Mouse (Mus musculus): ENCODE measurements around the gene Asic1. TPM values are rescaled to one million over a fixed set of nuclear protein-coding genes. Genes with fewer than 3 reads are reported as not detected.
A peak's percentile ranks its signal among the peaks of the same experiment; 100 is the strongest.
"Not testable (repeated sequence)": the region's sequence is repeated elsewhere in the genome, so short reads cannot be mapped to it uniquely, and the experiment has no call there.

The Asic1 gene
- polyA plus RNA-seq, 1 experiment from 2014 or later, result 48.6 TPM

DNA sequence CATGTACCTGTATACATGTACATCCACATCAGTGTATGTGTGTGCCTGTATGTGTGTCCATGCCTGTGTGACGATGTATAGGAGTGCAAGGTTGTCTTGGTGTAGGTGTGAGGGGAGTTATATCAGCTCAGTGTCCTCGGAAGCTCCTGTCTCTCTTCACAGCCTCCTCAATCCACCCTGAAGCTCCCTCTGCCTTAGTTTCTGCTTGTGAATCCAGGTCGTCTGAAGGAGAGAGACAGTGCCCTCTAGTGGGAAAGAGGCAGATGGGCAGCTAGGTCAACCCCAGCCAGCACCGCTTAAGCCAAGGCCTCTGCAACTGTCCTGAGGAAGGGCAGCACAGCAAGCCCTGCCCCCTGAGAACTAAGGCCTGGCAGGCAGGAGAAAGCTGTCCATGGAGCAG is 18.5 kb downstream of the Asic1 start:
- H3K9ac ChIP-seq, result no peak overlapping the region
- WGBS, result 2% methylated on average over 4 of the region's 4 CpGs

DNA sequence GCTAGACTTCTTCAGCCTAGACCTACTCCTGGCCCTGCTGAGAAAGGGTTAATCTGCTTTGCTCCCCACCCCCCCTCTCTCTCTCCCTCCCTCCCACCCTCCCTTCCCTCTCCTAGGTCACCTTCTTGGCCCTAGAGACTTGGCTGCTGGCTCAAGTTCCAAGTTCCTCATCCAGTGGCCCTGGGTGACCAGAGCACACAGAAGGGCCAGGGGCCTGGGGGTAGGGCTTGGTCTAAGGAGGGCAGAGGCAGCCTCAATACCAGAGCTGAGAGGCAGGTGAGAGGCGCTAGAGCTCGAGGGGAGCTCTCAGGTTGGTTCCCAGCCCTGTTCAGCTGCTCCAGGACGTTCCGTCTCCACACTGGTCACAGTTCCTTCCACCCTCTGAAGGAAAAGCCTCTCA is 20.8 kb downstream of the Asic1 start:
- Histone ChIP-seq H3K27me3 (no peaks in the 10 kb centered on the region), H3K4me1 (peaks cover 31% of the 10 kb centered on the region), H3K9me3 (replicated peaks) (no peaks in the 10 kb centered on the region), H3K4me3 (no peak overlapping the region), H3K9ac (no peak overlapping the region), H3K4me2 (replicated peaks) (no peak overlapping the region), H3K27ac (peak overlapping the region; percentile 17; the same call in 1 of the 2 replicates), H3K36me3 (peaks cover 8% of the 10 kb centered on the region)
- WGBS, result 24% methylated on average over 4 of the region's 4 CpGs
- 0 out of 2 replicates have a peak, but pooled peaks have one; percentile 11 for ATAC-seq (ENCODE audit: low FRiP score)

More for the DNA sequence above, 18.5 kb downstream of the Asic1 start:
- Histone ChIP-seq H3K36me3 (peaks cover 6% of the 10 kb centered on the region; the same call in 1 of the 2 replicates), H3K4me2 (replicated peaks) (no peak overlapping the region), H3K9me3 (replicated peaks) (no peaks in the 10 kb centered on the region), H3K27ac (0 out of 2 replicates have a peak overlapping the region, but pooled peaks have one; percentile 30), H3K4me1 (peaks cover 27% of the 10 kb centered on the region), H3K4me3 (no peak overlapping the region), H3K27me3 (no peaks in the 10 kb centered on the region)
- ATAC-seq (ENCODE audit: low FRiP score), result peak; percentile 38

DNA sequence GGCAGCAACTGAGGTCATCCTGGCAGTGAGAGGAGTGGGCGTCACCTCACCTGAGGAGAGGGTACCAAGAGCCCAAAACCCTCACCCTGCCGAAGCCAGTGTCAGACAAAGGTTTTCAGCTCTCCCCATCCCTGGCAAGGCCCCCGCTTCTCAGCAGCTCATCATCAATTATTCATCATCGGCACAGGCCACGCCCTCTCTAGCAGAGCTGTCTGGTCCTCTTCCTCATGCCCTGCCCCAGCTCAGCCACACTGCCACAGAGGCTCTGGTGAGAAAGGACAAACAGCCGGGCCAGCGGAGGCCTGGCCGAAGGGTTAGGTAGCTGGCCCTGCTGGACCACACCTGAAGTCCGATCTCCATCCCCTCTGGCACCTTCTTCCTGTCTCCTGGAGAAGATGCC is 21.8 kb downstream of the Asic1 start:
- H3K27ac ChIP-seq, result peak overlapping the region; percentile 62
- peaks cover 7% of the 10 kb centered on the region; the same call in 1 of the 2 replicates for H3K27me3 ChIP-seq
- peak overlapping the region; percentile 22 for H3K4me2 ChIP-seq (replicated peaks)
- H3K4me1 ChIP-seq, result peaks cover 31% of the 10 kb centered on the region
- H3K9ac ChIP-seq, result peak overlapping the region; percentile 43
- WGBS, result 47% methylated on average over 9 of the region's 9 CpGs
- H3K36me3 ChIP-seq, result peaks cover 17% of the 10 kb centered on the region
- peak; percentile 62 for ATAC-seq (ENCODE audit: low FRiP score)
- H3K9me3 ChIP-seq (replicated peaks), result no peaks in the 10 kb centered on the region
- no peak overlapping the region for H3K4me3 ChIP-seq

DNA sequence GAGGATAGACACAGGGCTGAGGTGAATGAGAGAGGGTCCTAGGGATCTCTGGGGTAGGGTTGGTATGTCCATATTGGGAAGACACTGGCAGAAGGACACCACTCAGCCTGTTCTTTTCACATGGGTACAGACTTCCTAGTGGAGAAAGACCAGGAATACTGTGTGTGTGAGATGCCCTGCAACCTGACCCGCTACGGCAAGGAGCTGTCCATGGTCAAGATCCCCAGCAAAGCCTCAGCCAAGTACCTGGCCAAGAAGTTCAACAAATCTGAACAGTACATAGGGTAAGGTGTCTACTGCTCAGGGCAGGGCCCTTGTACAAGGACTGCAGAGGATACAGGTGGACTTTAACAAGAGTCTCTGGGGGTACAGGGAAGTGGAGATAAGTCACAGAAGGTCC is 27.1 kb downstream of the Asic1 start:
- Histone ChIP-seq H3K4me1 (peaks cover 11% of the 10 kb centered on the region), H3K9me3 (replicated peaks) (no peaks in the 10 kb centered on the region), H3K4me2 (replicated peaks) (no peak overlapping the region), H3K36me3 (peaks cover 45% of the 10 kb centered on the region), H3K9ac (no peak overlapping the region), H3K4me3 (no peak overlapping the region), H3K27me3 (peaks cover 7% of the 10 kb centered on the region; the same call in 1 of the 2 replicates), H3K27ac (no peak overlapping the region)
- ATAC-seq (ENCODE audit: low FRiP score), result no peak
- WGBS, result 33% methylated on average over 2 of the region's 2 CpGs

DNA sequence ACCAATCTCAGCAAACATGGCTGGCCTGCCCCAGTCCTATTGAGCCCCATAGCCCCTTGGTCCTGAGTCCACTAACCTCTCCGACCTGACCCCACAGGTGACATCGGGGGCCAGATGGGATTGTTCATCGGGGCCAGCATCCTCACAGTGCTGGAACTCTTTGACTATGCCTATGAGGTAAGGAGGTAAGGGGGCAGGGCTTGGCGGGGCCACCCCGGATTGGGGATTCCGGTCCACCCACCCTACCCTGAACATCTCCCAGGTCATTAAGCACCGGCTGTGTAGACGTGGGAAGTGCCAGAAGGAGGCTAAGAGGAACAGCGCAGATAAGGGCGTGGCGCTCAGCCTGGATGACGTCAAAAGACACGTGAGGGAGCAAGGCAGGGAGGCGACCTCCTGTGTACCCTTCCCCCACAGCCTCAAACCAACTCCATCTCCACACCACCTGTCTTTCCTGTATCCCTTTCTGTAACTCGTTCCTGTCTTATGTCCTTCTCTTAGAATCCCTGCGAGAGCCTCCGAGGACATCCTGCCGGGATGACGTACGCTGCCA is 28.4 kb downstream of the Asic1 start:
- Histone ChIP-seq H3K36me3 (peaks cover 45% of the 10 kb centered on the region), H3K4me2 (replicated peaks) (no peak overlapping the region), H3K4me1 (peaks cover 19% of the 10 kb centered on the region), H3K27me3 (peaks cover 7% of the 10 kb centered on the region; the same call in 1 of the 2 replicates), H3K9ac (peak overlapping the region; percentile 35; the same call in 1 of the 2 replicates), H3K4me3 (no peak overlapping the region), H3K9me3 (replicated peaks) (no peaks in the 10 kb centered on the region), H3K27ac (no peak overlapping the region)
- WGBS, result 38% methylated on average over 20 of the region's 20 CpGs
- no peak for ATAC-seq (ENCODE audit: low FRiP score)

DNA sequence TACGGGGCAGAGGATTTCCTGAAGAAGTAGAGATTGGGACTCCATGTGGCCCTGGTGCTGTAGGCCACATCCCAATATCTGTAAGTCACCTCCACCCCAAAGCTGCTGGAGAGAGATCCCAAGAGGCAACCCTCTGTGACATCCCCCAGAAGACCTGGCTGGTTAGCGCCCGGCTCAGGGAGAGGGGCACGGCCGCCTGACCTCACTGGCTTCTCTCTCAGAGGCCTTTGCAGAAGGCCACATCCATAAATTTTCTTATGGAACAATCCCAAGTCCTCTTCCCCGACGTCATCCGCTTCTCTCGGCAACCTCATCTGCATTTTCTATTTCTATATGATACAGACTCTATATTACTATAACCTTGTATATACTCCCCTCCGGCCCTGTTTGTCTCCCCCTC is 29.5 kb downstream of the Asic1 start:
- Histone ChIP-seq H3K9me3 (replicated peaks) (no peaks in the 10 kb centered on the region), H3K27ac (no peak overlapping the region), H3K27me3 (peaks cover 7% of the 10 kb centered on the region; the same call in 1 of the 2 replicates), H3K36me3 (peaks cover 54% of the 10 kb centered on the region), H3K4me2 (replicated peaks) (no peak overlapping the region), H3K9ac (peak overlapping the region; percentile 1; the same call in 1 of the 2 replicates), H3K4me1 (peaks cover 26% of the 10 kb centered on the region), H3K4me3 (no peak overlapping the region)
- 87% methylated on average over 10 of the region's 10 CpGs for WGBS
- no peak for ATAC-seq (ENCODE audit: low FRiP score)

DNA sequence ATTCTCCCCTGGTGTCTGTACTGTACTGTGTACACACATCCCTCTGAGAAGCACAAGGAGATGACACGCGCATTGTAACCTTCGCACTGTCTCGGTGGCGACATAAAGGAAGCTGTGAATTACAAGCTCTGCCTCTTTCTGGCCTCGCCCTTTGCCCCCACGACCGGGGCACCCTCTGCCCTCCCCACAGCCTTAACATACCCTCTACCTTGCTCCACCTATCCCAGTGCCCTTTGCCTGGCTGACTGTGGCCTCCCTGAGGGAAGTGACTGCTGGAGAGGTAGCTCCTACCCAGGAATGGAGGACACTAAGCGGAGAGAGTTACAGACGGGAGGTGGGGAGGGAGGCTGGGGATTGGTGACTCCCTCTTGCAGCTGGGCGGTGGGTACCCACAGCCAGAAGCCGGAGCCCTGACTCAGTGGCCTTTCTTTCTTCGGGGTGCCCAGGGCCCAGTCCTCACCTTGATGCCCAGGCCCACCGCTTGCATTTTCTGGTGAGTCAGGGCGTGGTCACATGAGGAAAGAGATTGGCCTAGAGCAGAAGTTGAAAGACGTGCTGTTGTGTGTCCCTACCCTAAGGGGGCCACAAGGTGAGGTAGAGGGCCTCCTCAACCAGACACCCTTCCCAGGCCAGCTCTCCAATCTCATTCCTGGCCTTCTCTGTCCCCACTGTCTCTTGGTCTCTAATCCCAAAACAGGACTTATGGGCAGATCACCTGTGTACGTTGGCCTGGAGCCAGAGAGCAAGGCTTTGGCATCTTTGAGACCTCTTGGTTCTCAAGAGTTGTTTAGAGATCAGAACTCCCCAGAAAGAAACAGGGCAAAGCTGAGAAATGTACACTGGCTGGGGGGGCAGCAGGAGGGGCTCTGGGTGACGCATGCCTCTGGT is 30.3 kb downstream of the Asic1 start:
- peak overlapping the region; percentile 1; the same call in 1 of the 2 replicates for H3K9ac ChIP-seq
- H3K4me1 ChIP-seq, result peaks cover 29% of the 10 kb centered on the region
- no peak overlapping the region for H3K4me2 ChIP-seq (replicated peaks)
- WGBS, result 88% methylated on average over 18 of the region's 18 CpGs
- no peaks in the 10 kb centered on the region for H3K9me3 ChIP-seq (replicated peaks)
- no peak overlapping the region for H3K4me3 ChIP-seq
- peaks cover 7% of the 10 kb centered on the region; the same call in 1 of the 2 replicates for H3K27me3 ChIP-seq
- no peak overlapping the region for H3K27ac ChIP-seq
- no peak for ATAC-seq (ENCODE audit: low FRiP score)
- peaks cover 52% of the 10 kb centered on the region for H3K36me3 ChIP-seq

DNA sequence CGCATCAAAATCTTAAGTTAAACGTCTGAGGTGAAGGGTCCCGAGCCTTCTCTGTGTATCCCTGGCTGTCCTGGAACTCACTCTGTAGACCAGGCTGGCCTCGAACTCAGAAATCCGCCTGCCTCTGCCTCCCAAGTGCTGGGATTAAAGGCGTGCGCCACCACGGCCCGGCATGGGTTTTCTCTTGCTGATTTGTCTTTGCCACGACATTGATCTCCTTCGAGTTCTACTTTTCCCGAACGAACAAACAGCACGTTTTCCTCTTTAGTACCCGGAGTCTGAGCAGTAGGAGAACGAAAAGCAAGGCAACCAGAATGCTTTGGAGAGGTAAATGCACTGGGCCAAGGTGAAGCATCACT is 31.5 kb downstream of the Asic1 start:
- H3K27me3 ChIP-seq; ATAC-seq (ENCODE audit: low FRiP score); H3K9me3 ChIP-seq (replicated peaks): not testable (repeated sequence)
- Histone ChIP-seq H3K4me3 (peak overlapping the region; percentile 85), H3K4me2 (replicated peaks) (peak overlapping the region; percentile 89), H3K4me1 (peaks cover 29% of the 10 kb centered on the region), H3K9ac (0 out of 2 replicates have a peak overlapping the region, but pooled peaks have one; percentile 95), H3K27ac (peak overlapping the region; percentile 44), H3K36me3 (peaks cover 49% of the 10 kb centered on the region)
- 49% methylated on average over 16 of the region's 16 CpGs for WGBS

DNA sequence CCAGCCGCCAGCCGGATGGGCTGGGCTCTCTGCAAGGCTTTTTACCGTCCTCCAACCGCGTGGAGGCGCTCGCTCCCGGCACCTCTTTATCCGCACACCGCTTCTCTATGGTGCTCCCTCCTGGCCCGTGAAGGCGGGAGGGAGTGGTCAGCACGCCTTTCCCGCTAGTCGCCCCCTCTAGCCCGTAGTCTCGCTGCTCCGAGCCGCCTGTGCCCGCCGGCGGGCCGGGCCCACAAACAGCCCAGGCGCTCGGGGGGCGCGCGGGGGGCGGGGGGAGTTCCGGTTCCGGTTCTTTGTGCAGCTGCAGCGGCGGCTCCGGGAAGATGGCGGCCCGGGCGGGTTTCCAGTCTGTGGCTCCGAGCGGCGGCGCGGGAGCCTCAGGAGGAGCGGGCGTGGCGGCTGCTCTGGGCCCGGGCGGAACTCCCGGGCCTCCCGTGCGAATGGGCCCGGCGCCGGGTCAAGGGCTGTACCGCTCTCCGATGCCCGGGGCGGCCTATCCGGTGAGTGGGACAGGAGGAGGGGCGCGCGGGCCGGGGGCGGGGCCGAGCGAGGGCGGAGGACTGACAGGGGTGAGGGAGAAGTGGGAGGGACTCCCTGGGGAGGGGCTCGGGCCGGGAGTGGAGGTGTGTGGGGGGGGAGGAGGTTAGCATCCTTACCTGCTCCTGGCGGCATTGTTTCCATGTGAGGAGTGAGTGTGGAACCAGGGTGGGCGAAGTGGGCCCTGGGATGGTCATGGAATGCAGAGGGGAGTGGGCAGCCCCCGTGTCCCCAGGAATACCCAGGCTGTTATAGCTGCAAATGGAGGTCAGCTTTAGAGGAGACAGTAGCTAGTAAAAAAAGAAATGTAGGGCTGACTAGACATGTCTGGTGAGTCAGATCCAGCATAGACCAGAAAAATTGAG is 32.1 kb downstream of the Asic1 start, which contains the start of gene Smarcd1:
Gene Smarcd1 (plus strand): TSS at position 131 of the 902 bp plus-strand sequence.
- no peaks in the 10 kb centered on the region for H3K9me3 ChIP-seq (replicated peaks)
- peak within 1 kb of the TSS; percentile 99 for H3K27ac ChIP-seq
- peaks cover 29% of the 10 kb centered on the region for H3K4me1 ChIP-seq
- WGBS, result under 1% methylated on average over 67 of the region's 71 CpGs
- H3K4me2 ChIP-seq (replicated peaks), result peak within 1 kb of the TSS; percentile 89
- H3K36me3 ChIP-seq, result peaks cover 50% of the 10 kb centered on the region
- peak; percentile 95 for ATAC-seq (ENCODE audit: low FRiP score)
- H3K9ac ChIP-seq, result peak within 1 kb of the TSS; percentile 95
- no peaks in the 10 kb centered on the region for H3K27me3 ChIP-seq
- peak within 1 kb of the TSS; percentile 85 for H3K4me3 ChIP-seq

DNA sequence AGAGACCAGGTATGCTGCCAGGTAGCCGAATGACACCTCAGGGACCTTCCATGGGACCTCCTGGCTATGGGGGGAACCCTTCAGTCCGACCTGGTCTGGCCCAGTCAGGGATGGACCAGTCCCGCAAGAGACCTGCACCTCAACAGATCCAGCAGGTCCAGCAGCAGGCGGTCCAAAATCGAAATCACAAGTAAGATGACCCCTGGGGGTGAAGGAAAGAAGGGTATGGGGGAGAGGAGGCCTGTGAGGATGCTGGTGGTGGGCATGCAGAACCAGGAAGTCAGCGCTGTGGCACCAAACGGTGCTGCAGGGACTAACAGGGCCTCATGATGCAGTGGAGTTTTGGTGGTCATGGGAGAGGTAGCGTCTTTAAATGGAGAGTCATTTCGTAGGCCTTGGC is 32.9 kb downstream of the Asic1 start:
- Histone ChIP-seq H3K9me3 (replicated peaks) (no peaks in the 10 kb centered on the region), H3K4me3 (peak overlapping the region; percentile 85), H3K27me3 (no peaks in the 10 kb centered on the region), H3K36me3 (peaks cover 52% of the 10 kb centered on the region), H3K4me2 (replicated peaks) (peak overlapping the region; percentile 89), H3K9ac (peak overlapping the region; percentile 95), H3K4me1 (peaks cover 29% of the 10 kb centered on the region), H3K27ac (peak overlapping the region; percentile 99)
- 60% methylated on average over 9 of the region's 9 CpGs for WGBS
- 0 out of 2 replicates have a peak, but pooled peaks have one; percentile 8 for ATAC-seq (ENCODE audit: low FRiP score)

DNA sequence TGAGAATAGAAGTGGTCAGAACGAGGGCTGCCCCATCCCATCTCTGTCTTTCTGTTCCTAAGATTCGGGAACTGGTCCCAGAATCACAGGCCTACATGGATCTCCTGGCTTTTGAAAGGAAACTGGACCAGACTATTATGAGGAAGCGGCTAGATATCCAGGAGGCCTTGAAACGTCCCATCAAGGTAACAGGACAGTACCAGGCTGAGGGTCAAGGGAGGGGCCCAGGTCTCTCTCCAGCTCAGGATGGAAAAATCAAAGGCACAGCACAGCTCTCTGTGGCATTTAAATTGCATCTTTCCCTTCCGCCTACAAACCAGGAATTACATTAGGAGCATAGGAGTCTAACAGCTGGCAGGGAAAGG is 33.5 kb downstream of the Asic1 start:
- WGBS, result 57% methylated on average over 5 of the region's 5 CpGs

More for the DNA sequence above, 33.5 kb downstream of the Asic1 start:
- Histone ChIP-seq H3K9ac (peak overlapping the region; percentile 95), H3K27me3 (no peaks in the 10 kb centered on the region), H3K4me3 (peak overlapping the region; percentile 85), H3K9me3 (replicated peaks) (no peaks in the 10 kb centered on the region), H3K4me1 (peaks cover 29% of the 10 kb centered on the region), H3K4me2 (replicated peaks) (peak overlapping the region; percentile 89), H3K27ac (peak overlapping the region; percentile 99), H3K36me3 (peaks cover 54% of the 10 kb centered on the region)
- no peak for ATAC-seq (ENCODE audit: low FRiP score)

Measured in hindbrain, embryonic 12.5 days (tissue).